Mouse (Mus musculus): ENCODE data around the gene Sf3b1. TPM values are rescaled to one million over a fixed set of nuclear protein-coding genes. Genes with fewer than 3 reads are reported as not detected.
"Not testable (repeated sequence)": the region's sequence is repeated elsewhere in the genome, so short reads cannot be mapped to it uniquely, and the experiment has no call there.

Sf3b1 gene
- polyA plus RNA-seq (2015; fragmentation: Nextera tagmentation; extraction: Ambion mirVana), result 251 and 284 TPM in 2 replicates

DNA sequence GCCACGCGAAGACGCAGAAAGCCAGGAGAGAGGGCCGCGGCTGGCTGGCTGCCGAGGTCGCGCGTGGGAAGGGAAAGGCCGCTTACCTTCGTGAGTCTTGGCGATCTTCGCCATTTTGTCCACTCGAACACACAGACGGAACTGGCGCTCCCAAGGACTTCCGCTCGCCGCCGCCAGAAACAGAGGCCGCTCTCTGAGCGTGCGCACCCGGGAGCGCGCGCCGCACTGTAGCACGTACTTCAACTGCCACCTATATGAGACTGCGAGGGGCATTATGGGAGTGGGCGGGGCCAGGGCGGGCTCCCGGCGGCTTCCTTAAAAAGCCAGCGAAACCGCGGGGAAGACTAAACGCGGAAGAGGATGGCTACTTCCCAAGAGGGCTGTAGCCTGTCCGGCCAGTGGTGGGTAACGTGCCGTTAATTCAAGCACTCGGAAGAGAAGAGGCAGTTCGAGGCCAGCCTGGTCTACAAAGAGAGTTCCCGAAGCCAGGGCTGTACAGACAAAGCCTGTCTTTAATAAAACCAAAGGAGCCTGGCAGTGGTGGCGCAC lies at the start of gene Sf3b1:
TSS of gene Sf3b1 (minus strand) at position 229 of the 549 bp plus-strand sequence.
- peak within 1 kb of the TSS; percentile 88 for H3K27ac ChIP-seq (ENCODE audit: low read depth, low read length)
- H3K9me3 ChIP-seq (ENCODE audit: control insufficient read depth, low read length), result no peaks in the 10 kb centered on the region
- H3K36me3 ChIP-seq (ENCODE audit: control insufficient read depth, insufficient read depth, low read length), result no peaks in the 10 kb centered on the region
- peak; percentile 99 for ATAC-seq
- H3K4me3 ChIP-seq (ENCODE audit: low read length), result peak within 1 kb of the TSS; percentile 87
- H3K27me3 ChIP-seq (replicated peaks; ENCODE audit: control insufficient read depth, insufficient read depth, low read length), result no peaks in the 10 kb centered on the region
- 2% methylated on average over 43 of the region's 46 CpGs for WGBS
- H3K4me2 ChIP-seq (ENCODE audit: low read length), result peak within 1 kb of the TSS; percentile 88
- peaks cover 9% of the 10 kb centered on the region for H3K4me1 ChIP-seq (ENCODE audit: control insufficient read depth, insufficient read depth, low read depth, low read length)
- peak within 1 kb of the TSS; percentile 91 for H3K9ac ChIP-seq (ENCODE audit: low read depth, low read length)

DNA sequence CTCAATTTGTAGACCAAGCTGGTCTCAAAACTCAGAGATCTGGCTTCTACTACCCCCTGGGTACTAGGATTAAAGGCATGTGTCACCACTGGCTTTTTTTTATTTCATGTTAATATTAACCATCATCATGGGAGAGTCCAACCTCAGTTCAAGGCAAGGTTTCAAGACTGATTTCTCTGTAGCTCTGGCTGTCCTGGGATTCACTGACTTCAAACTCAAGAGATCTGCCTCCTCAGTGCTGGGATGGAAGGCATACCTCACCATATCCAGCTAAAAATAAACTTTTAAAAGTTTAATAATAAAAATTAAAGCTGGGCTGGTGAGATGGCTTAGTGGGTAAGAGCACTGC lies 49.1 kb upstream of the Sf3b1 start:
- no peaks in the 10 kb centered on the region for H3K27me3 ChIP-seq (replicated peaks; ENCODE audit: control insufficient read depth, insufficient read depth, low read length)
- H3K27ac ChIP-seq (ENCODE audit: low read depth, low read length), result no peak overlapping the region
- no peak overlapping the region for H3K4me3 ChIP-seq (ENCODE audit: low read length)
- peaks cover 25% of the 10 kb centered on the region for H3K36me3 ChIP-seq (ENCODE audit: control insufficient read depth, insufficient read depth, low read length)
- H3K4me1 ChIP-seq (ENCODE audit: control insufficient read depth, insufficient read depth, low read depth, low read length), result no peaks in the 10 kb centered on the region
- no peak overlapping the region for H3K4me2 ChIP-seq (ENCODE audit: low read length)
- no peaks in the 10 kb centered on the region for H3K9me3 ChIP-seq (ENCODE audit: control insufficient read depth, low read length)
- no peak overlapping the region for H3K9ac ChIP-seq (ENCODE audit: low read depth, low read length)
- no peak for ATAC-seq

DNA sequence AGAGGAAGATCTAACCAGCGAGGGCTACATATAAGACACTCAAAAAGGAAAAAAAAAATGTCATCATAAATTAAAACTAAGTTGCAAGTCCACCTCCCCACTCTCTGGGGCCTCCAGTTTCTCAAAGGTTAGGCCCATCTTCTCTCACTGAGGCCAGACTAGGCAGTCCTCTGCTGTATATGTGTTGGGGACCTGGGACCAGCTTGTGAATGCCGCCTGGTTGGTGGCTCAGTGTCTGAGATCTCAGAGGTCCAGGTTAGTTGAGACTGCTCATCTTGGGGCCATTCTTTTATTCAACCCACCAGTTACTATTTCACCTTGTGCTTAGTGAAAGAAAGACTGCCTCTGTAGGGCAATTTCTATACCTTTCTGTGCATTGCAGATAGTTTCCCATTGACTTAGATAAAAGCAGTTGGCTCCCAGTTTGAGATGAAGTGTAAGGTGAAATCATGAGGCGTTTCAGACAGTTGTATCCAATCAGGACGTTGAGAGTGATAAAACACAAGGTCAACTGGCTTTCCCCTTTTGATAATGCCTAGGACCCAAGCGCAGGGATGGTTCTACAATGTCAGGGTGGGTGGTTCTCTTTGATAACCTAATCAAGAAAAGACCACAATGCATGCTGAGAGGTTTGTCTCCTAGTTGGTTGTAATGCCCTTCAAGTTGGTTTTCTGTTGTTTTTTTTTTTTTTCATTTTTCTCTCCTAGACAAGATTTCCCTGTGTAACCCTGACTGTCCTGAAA lies 48.5 kb upstream of the Sf3b1 start:
- ATAC-seq, result no peak
- H3K36me3 ChIP-seq (ENCODE audit: control insufficient read depth, insufficient read depth, low read length), result peaks cover 20% of the 10 kb centered on the region
- no peak overlapping the region for H3K9ac ChIP-seq (ENCODE audit: low read depth, low read length)

GRCm38 (mm10) chr1:55074757-55075156 lies 47.5 kb upstream of the Sf3b1 start:
- WGBS, result 62% methylated on average over 2 of the region's 2 CpGs
- H3K4me3 ChIP-seq (ENCODE audit: low read length), result no peak overlapping the region
- no peaks in the 10 kb centered on the region for H3K9me3 ChIP-seq (ENCODE audit: control insufficient read depth, low read length)
- no peak for ATAC-seq
- no peak overlapping the region for H3K9ac ChIP-seq (ENCODE audit: low read depth, low read length)
- no peak overlapping the region for H3K27ac ChIP-seq (ENCODE audit: low read depth, low read length)
- H3K27me3 ChIP-seq (replicated peaks; ENCODE audit: control insufficient read depth, insufficient read depth, low read length), result no peaks in the 10 kb centered on the region
- H3K36me3 ChIP-seq (ENCODE audit: control insufficient read depth, insufficient read depth, low read length), result peaks cover 14% of the 10 kb centered on the region
- no peak overlapping the region for H3K4me2 ChIP-seq (ENCODE audit: low read length)
- H3K4me1 ChIP-seq (ENCODE audit: control insufficient read depth, insufficient read depth, low read depth, low read length), result no peaks in the 10 kb centered on the region

More for the DNA sequence above, 48.5 kb upstream of the Sf3b1 start:
- H3K4me2 ChIP-seq (ENCODE audit: low read length), result no peak overlapping the region
- H3K27ac ChIP-seq (ENCODE audit: low read depth, low read length), result no peak overlapping the region
- 74% methylated on average over 5 of the region's 5 CpGs for WGBS
- no peaks in the 10 kb centered on the region for H3K4me1 ChIP-seq (ENCODE audit: control insufficient read depth, insufficient read depth, low read depth, low read length)
- no peaks in the 10 kb centered on the region for H3K9me3 ChIP-seq (ENCODE audit: control insufficient read depth, low read length)
- no peaks in the 10 kb centered on the region for H3K27me3 ChIP-seq (replicated peaks; ENCODE audit: control insufficient read depth, insufficient read depth, low read length)
- no peak overlapping the region for H3K4me3 ChIP-seq (ENCODE audit: low read length)

GRCm38 (mm10) chr1:55072328-55072727 lies 45.0 kb upstream of the Sf3b1 start:
- not testable (repeated sequence) for H3K36me3 ChIP-seq (ENCODE audit: control insufficient read depth, insufficient read depth, low read length); H3K27ac ChIP-seq (ENCODE audit: low read depth, low read length); H3K4me1 ChIP-seq (ENCODE audit: control insufficient read depth, insufficient read depth, low read depth, low read length); H3K9me3 ChIP-seq (ENCODE audit: control insufficient read depth, low read length); H3K4me3 ChIP-seq (ENCODE audit: low read length); ATAC-seq; H3K9ac ChIP-seq (ENCODE audit: low read depth, low read length); H3K4me2 ChIP-seq (ENCODE audit: low read length); H3K27me3 ChIP-seq (replicated peaks; ENCODE audit: control insufficient read depth, insufficient read depth, low read length)

DNA sequence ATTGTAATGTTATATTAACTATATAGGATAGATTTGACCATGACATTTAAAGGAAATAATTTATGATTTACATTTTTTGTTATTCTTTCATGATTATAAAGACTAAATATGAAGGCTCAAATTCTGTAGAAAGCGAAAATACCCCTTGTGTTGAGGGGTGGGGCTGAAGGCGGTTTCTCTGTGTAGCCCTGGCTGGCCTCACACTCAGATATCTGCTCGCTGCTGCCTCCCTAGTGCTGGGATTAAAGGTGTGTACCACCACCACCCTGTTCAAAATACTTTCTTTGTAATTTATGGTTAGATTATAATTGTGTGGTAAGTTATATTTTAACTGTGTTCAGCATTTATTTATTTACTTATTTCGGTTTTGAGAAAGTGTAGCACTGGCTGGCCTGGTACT lies 34.5 kb upstream of the Sf3b1 start:
- no peak for ATAC-seq
- no peaks in the 10 kb centered on the region for H3K9me3 ChIP-seq (ENCODE audit: control insufficient read depth, low read length)
- no peaks in the 10 kb centered on the region for H3K4me1 ChIP-seq (ENCODE audit: control insufficient read depth, insufficient read depth, low read depth, low read length)
- H3K27ac ChIP-seq (ENCODE audit: low read depth, low read length), result no peak overlapping the region
- no peak overlapping the region for H3K4me3 ChIP-seq (ENCODE audit: low read length)
- no peak overlapping the region for H3K4me2 ChIP-seq (ENCODE audit: low read length)
- H3K27me3 ChIP-seq (replicated peaks; ENCODE audit: control insufficient read depth, insufficient read depth, low read length), result no peaks in the 10 kb centered on the region
- H3K36me3 ChIP-seq (ENCODE audit: control insufficient read depth, insufficient read depth, low read length), result peaks cover 16% of the 10 kb centered on the region
- H3K9ac ChIP-seq (ENCODE audit: low read depth, low read length), result no peak overlapping the region
- WGBS, result 99% methylated on average over 4 of the region's 4 CpGs

DNA sequence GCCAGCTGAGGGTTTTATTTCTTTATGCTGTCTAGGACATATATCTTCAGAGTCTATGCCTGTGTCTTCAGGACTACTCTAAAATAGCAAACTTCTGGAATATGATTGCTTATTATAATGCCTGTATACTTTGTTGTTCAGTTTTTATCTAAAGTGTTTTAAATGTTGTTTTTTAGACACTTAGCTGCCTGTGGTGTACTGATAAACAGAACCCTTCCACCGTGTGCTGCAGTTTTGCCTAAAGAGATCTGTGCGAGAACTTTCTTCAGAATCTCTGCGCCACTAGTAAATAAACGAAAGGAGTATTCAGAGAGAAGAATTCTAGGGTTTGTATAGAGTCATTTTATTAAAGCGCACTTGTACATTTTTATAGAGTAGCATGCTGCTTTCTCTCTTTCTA lies 33.8 kb upstream of the Sf3b1 start:
- peaks cover 15% of the 10 kb centered on the region for H3K36me3 ChIP-seq (ENCODE audit: control insufficient read depth, insufficient read depth, low read length)
- no peaks in the 10 kb centered on the region for H3K4me1 ChIP-seq (ENCODE audit: control insufficient read depth, insufficient read depth, low read depth, low read length)
- H3K27me3 ChIP-seq (replicated peaks; ENCODE audit: control insufficient read depth, insufficient read depth, low read length), result no peaks in the 10 kb centered on the region
- ATAC-seq, result no peak
- no peak overlapping the region for H3K4me3 ChIP-seq (ENCODE audit: low read length)
- H3K9me3 ChIP-seq (ENCODE audit: control insufficient read depth, low read length), result no peaks in the 10 kb centered on the region
- H3K27ac ChIP-seq (ENCODE audit: low read depth, low read length), result no peak overlapping the region
- H3K9ac ChIP-seq (ENCODE audit: low read depth, low read length), result no peak overlapping the region
- no peak overlapping the region for H3K4me2 ChIP-seq (ENCODE audit: low read length)
- 93% methylated on average over 5 of the region's 5 CpGs for WGBS

- H3K4me1 ChIP-seq (ENCODE audit: control insufficient read depth, insufficient read depth, low read depth, low read length); H3K9ac ChIP-seq (ENCODE audit: low read depth, low read length); ATAC-seq; H3K36me3 ChIP-seq (ENCODE audit: control insufficient read depth, insufficient read depth, low read length); H3K4me3 ChIP-seq (ENCODE audit: low read length); H3K4me2 ChIP-seq (ENCODE audit: low read length); H3K27me3 ChIP-seq (replicated peaks; ENCODE audit: control insufficient read depth, insufficient read depth, low read length); H3K27ac ChIP-seq (ENCODE audit: low read depth, low read length); H3K9me3 ChIP-seq (ENCODE audit: control insufficient read depth, low read length): not testable (repeated sequence)
- WGBS, result 82% methylated on average over 2 of the region's 3 CpGs
Measured at GRCm38 (mm10) chr1:55058383-55058782, 31.1 kb upstream of the Sf3b1 start.

DNA sequence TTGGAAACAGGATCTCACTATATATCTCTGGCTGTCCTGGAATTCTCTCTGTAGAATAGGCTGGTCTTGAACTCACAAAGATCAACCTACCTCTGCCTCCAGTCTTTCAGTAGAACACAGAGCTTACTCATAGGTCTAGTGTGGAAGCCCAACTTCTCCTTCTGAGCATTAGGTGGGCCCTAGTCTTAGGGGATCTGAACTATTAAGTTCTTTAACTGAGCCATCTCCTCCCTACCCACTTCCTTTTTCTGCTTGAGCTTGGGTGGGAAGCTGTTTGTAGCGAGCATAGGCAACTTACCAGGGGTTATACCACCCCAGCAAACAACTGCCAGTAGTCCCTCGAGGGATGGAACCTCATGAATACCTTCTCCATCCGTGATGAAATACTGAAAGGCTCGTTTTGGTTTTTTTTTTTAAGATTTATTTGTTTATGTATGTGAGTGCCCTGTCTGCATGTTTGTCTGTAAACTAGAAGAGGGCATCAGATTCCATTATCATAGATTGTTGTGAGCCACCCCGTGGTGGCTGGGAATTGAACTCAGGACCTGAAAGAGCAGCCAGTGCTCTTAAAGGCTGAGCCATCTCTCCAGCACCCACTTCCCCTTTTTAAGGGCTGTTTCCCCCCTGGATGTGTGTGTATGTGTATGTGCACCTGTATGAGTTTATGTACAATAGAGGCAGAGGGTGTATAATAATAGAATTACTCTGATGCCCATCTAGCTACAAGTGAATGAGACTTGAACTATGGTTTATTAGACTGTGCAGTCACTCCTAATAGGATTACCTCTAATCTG lies 28.2 kb upstream of the Sf3b1 start:
- WGBS, result 92% methylated on average over 5 of the region's 5 CpGs
- no peak overlapping the region for H3K4me3 ChIP-seq (ENCODE audit: low read length)
- H3K9ac ChIP-seq (ENCODE audit: low read depth, low read length), result no peak overlapping the region
- no peak overlapping the region for H3K4me2 ChIP-seq (ENCODE audit: low read length)
- no peak overlapping the region for H3K27ac ChIP-seq (ENCODE audit: low read depth, low read length)
- no peak for ATAC-seq
- H3K9me3 ChIP-seq (ENCODE audit: control insufficient read depth, low read length), result no peaks in the 10 kb centered on the region
- no peaks in the 10 kb centered on the region for H3K27me3 ChIP-seq (replicated peaks; ENCODE audit: control insufficient read depth, insufficient read depth, low read length)
- peaks cover 10% of the 10 kb centered on the region for H3K4me1 ChIP-seq (ENCODE audit: control insufficient read depth, insufficient read depth, low read depth, low read length)
- H3K36me3 ChIP-seq (ENCODE audit: control insufficient read depth, insufficient read depth, low read length), result no peaks in the 10 kb centered on the region; the same call in 1 of the 2 replicates
